Mouse (Mus musculus) limb, embryonic 12.5 days (tissue): ENCODE measurements at regions not wholly inside any gene's neighbourhood (a gene's known extent, or its start where the extent isn't known, plus 50 kb on each side); places are given as distances from the start of the nearest gene placed in this dataset.

Experiments
- ATAC-seq: fragments of 200-750 bp; cut with Nextera tagmentation; 2 replicates; pipeline ENCODE4 v1.8.0; 2017; ENCODE audit warnings: low read depth, moderate TSS enrichment; ENCODE audit not compliant: insufficient number of reproducible peaks, insufficient read depth, low FRiP score, low TSS enrichment
- H3K27ac ChIP-seq: fragments of 300-500 bp; sonication (generic); 2 replicates; pipeline ENCODE4 v1.5.1; 2016; ENCODE audit warnings: mild to moderate bottlenecking, moderate library complexity
- H3K27me3 ChIP-seq: fragments of 300-500 bp; sonication (generic); 2 replicates; pipeline ENCODE4 v1.6.1; 2016; ENCODE audit warnings: mild to moderate bottlenecking, moderate library complexity
- H3K36me3 ChIP-seq: fragments of 300-500 bp; sonication (generic); 2 replicates; pipeline ENCODE4 v1.6.1; 2016; ENCODE audit warnings: mild to moderate bottlenecking, moderate library complexity
- H3K4me1 ChIP-seq: fragments of 300-500 bp; sonication (generic); replicated peaks from 2 replicates; pipeline ENCODE4 v1.6.1; 2016
- H3K4me2 ChIP-seq: fragments of 300-500 bp; sonication (generic); 2 replicates; pipeline ENCODE4 v1.6.1; 2016; ENCODE audit warnings: mild to moderate bottlenecking, moderate library complexity
- H3K4me3 ChIP-seq: fragments of 300-500 bp; sonication (generic); replicated peaks from 2 replicates; pipeline ENCODE4 v1.5.1; 2016; ENCODE audit warnings: mild to moderate bottlenecking
- H3K9ac ChIP-seq: fragments of 300-500 bp; sonication (generic); replicated peaks from 2 replicates; pipeline ENCODE4 v1.6.1; 2016; ENCODE audit warnings: mild to moderate bottlenecking, moderate library complexity
- H3K9me3 ChIP-seq: fragments of 300-500 bp; sonication (generic); 2 replicates; pipeline ENCODE4 v1.6.1; 2016; ENCODE audit warnings: mild to moderate bottlenecking, moderate library complexity
- WGBS: fragments of 180-500 bp; shearing (Covaris S2); methylation state at CpG from one replicate; pipeline ENCODE4 v1.1.7; 2016; 5-methylcytosine and 5-hydroxymethylcytosine counted together

DNA sequence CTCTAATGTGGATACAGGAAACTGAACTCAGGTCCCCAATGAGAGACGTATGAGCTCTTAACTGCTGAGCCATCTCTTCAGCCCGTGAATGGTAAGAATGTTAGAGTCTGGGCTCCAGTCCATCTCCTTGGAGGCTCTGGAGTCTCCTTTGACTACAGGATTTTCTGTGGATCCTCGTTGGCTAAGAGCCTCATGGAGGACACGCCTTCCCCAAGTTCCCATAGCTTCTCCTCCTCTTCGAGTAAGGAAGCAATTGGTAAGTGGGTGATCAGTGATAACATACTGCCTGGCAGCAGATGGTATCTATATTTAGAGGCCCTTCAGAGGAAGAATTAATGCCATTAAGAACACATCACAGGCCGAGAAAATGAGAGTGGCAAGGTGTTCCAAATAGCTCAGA lies 164.5 kb upstream of the Castor2 start:
- Histone ChIP-seq H3K36me3 (no peaks in the 10 kb centered on the region), H3K4me1 (no peaks in the 10 kb centered on the region), H3K27me3 (no peaks in the 10 kb centered on the region), H3K4me3 (no peak overlapping the region), H3K27ac (no peak overlapping the region), H3K4me2 (no peak overlapping the region), H3K9ac (no peak overlapping the region), H3K9me3 (no peaks in the 10 kb centered on the region)
- ATAC-seq, result no peak
- 75% methylated on average over 6 of the region's 6 CpGs for WGBS

DNA sequence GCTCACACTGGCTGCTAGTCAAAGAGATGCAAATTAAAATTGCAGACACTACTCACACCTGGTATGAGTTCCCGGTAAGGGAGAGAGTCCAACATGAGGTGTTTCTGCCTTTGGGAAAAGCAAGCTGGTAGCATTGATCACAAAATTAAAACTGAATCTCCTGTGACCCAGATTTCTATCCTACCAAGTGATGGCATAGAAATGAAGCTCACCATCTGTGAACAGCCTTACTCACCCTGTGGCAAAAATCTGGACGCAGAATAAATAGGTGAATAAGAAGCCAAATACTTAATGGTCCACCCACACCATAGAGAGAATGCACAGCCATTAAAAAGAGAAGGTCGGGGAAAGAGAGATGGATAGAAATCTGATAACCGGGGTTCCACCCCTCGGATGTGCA lies 169.4 kb upstream of the Castor2 start:
- Histone ChIP-seq H3K4me3 (no peak overlapping the region), H3K27me3 (no peaks in the 10 kb centered on the region), H3K9ac (no peak overlapping the region), H3K9me3 (no peaks in the 10 kb centered on the region), H3K4me1 (no peaks in the 10 kb centered on the region), H3K4me2 (no peak overlapping the region), H3K36me3 (no peaks in the 10 kb centered on the region), H3K27ac (no peak overlapping the region)
- WGBS, result 89% methylated on average over 5 of the region's 5 CpGs
- no peak for ATAC-seq

- WGBS, result 88% methylated on average over 5 of the region's 5 CpGs
- Histone ChIP-seq H3K27ac (no peak overlapping the region), H3K36me3 (no peaks in the 10 kb centered on the region), H3K4me2 (no peak overlapping the region), H3K9me3 (no peaks in the 10 kb centered on the region; the same call in 1 of the 2 replicates), H3K9ac (no peak overlapping the region), H3K27me3 (no peaks in the 10 kb centered on the region), H3K4me1 (no peaks in the 10 kb centered on the region), H3K4me3 (no peak overlapping the region)
- no peak for ATAC-seq
Measured at GRCm38 (mm10) chr5:133927054-133927453, 172.5 kb upstream of the Castor2 start.

GRCm38 (mm10) chr5:133925184-133925900 lies 174.2 kb upstream of the Castor2 start:
- Histone ChIP-seq H3K9me3 (no peaks in the 10 kb centered on the region; the same call in 1 of the 2 replicates), H3K36me3 (no peaks in the 10 kb centered on the region), H3K9ac (no peak overlapping the region), H3K27me3 (no peaks in the 10 kb centered on the region), H3K4me1 (no peaks in the 10 kb centered on the region), H3K27ac (no peak overlapping the region), H3K4me3 (no peak overlapping the region), H3K4me2 (no peak overlapping the region)
- ATAC-seq, result no peak
- WGBS, result 22% methylated on average over 5 of the region's 5 CpGs

- Histone ChIP-seq H3K4me1 (no peaks in the 10 kb centered on the region), H3K36me3 (no peaks in the 10 kb centered on the region), H3K9ac (no peak overlapping the region), H3K4me3 (no peak overlapping the region), H3K9me3 (no peaks in the 10 kb centered on the region; the same call in 1 of the 2 replicates), H3K27ac (no peak overlapping the region), H3K4me2 (no peak overlapping the region), H3K27me3 (no peaks in the 10 kb centered on the region)
- WGBS, result 87% methylated on average over 1 of the region's 1 CpGs
- ATAC-seq, result no peak
Measured at GRCm38 (mm10) chr5:133922181-133922580, 177.3 kb upstream of the Castor2 start.

DNA sequence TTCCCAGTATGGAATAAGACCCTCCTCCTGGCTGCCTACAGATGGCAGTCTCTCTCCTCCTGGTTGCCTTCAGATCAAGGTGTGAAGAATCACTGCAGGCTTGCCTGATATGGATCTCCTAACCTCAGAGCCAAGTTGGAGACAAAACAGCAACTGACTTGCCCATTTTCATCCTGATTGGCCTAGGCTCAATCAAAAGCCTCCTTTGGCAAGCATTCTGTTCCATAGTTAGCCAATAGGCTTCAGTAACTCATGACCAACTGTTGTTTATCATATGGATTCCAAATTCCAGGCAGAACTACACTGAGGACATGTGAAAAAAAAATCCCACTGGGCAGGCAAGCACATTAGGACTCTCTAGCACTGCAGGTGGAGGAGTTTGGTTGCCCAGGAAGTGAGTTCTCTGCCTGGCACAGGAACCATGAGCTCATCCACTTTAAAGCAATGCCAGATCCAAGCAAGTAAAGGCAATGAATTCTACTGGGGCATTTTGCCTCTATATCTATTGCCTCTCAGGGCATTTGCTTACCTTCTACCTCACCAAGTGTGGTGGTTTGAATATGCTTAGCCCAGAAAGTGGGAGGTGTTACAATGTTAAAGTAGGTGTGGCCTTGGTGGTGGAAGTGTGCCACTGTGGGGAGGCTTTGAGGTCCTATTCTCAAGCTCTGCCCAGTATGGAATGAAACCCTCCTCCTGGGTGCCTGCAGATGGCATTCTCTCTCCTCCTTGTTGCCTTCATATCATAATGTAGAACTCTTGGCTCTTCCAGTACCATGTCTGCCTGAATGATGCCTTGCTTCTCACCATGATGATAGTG lies 183.6 kb upstream of the Castor2 start:
- Histone ChIP-seq H3K4me1 (0 out of 2 replicates have a peak, but pooled peaks cover 3% of the 10 kb centered on the region), H3K9ac (no peak overlapping the region), H3K4me2 (no peak overlapping the region), H3K27ac (no peak overlapping the region), H3K27me3 (no peaks in the 10 kb centered on the region), H3K36me3 (no peaks in the 10 kb centered on the region), H3K4me3 (no peak overlapping the region), H3K9me3 (no peaks in the 10 kb centered on the region)
- ATAC-seq, result no peak

DNA sequence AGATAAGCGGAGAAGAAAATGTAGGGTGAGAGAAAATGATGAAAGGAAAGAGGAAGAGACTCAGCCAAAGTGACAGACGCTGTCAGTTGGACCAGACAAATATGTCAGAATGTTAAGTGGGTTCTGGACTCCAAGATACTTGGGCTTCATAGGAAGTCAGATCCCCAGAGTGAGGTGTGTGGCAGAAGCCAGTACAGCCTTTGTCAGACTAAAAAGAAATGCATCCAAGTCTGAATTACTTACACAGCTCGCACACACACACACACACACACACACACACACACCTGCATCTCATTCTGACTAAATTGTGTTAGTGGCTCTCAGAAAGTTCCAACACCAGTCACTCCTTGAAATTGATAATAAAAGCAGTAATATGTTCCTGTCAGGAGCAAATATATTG lies 192.1 kb upstream of the Castor2 start:
- H3K4me1 ChIP-seq, result no peaks in the 10 kb centered on the region
- 84% methylated on average over 3 of the region's 3 CpGs for WGBS

DNA sequence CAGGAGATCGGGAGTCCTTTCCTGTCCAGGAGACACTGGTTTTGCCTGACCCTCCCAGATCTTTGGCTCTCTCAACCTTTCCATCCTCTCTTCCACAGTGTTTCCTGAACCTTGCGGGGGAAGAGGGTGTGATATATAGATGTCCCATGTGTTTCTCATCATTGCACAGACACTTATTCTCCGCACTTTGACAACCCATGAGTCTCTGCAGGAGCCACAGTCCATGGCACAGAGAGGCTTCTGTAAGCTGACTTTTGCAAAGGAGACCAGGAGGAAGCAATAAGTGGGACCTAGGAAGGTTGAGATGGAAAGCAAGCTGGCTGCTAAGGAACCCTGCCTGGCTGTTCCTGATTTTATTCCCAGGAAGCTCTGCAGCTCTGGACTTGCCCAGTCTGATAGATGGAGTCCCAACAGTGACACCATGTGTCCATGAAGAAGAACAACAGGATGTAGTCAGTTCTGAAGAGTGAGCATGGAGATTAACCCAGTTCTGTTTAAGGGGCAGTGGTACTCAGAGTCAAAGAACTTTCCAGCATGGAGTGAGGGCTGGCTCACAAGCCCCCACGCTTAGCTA lies 201.4 kb upstream of the Castor2 start:
- H3K27ac ChIP-seq, result no peak overlapping the region
- H3K4me1 ChIP-seq, result peaks cover 13% of the 10 kb centered on the region
- ATAC-seq, result no peak
- no peaks in the 10 kb centered on the region for H3K36me3 ChIP-seq
- WGBS, result 49% methylated on average over 4 of the region's 4 CpGs
- no peak overlapping the region for H3K4me2 ChIP-seq
- H3K9ac ChIP-seq, result no peak overlapping the region
- 0 out of 2 replicates have a peak, but pooled peaks cover 5% of the 10 kb centered on the region for H3K9me3 ChIP-seq
- H3K4me3 ChIP-seq, result no peak overlapping the region
- no peaks in the 10 kb centered on the region for H3K27me3 ChIP-seq

More for the DNA sequence above, 192.1 kb upstream of the Castor2 start:
- H3K9me3 ChIP-seq, result peaks cover 9% of the 10 kb centered on the region
- no peak for ATAC-seq
- H3K9ac ChIP-seq, result no peak overlapping the region
- H3K36me3 ChIP-seq, result no peaks in the 10 kb centered on the region
- no peak overlapping the region for H3K27ac ChIP-seq
- no peaks in the 10 kb centered on the region for H3K27me3 ChIP-seq
- no peak overlapping the region for H3K4me2 ChIP-seq
- H3K4me3 ChIP-seq, result no peak overlapping the region

- no peak overlapping the region for H3K4me2 ChIP-seq
- H3K27ac ChIP-seq, result no peak overlapping the region
- no peaks in the 10 kb centered on the region for H3K9me3 ChIP-seq
- H3K4me1 ChIP-seq, result peaks cover 4% of the 10 kb centered on the region; the same call in 1 of the 2 replicates
- H3K27me3 ChIP-seq, result 0 out of 2 replicates have a peak, but pooled peaks cover 3% of the 10 kb centered on the region
- WGBS, result 80% methylated on average over 3 of the region's 3 CpGs
- no peak overlapping the region for H3K4me3 ChIP-seq
- ATAC-seq, result no peak
- H3K9ac ChIP-seq, result no peak overlapping the region
- no peaks in the 10 kb centered on the region for H3K36me3 ChIP-seq
Measured at GRCm38 (mm10) chr5:133890728-133891127, 208.8 kb upstream of the Castor2 start.

DNA sequence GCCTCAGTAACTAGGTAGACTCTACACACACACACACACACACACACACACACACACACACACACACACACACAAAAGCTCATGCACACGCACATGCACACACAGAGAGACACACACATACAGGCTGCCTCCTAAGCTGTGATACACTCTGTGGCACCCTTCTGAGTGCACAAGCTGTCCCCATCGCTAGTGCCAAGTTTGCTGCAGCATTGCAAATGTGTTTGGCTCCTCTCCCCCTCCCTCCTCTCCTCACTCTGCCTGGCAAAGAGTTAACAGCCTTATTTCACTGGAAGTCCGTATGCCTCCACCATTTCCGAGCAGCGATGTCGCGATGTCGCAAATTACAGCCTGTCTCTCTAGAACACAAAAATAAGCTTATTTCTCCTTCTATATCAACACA lies 209.7 kb upstream of the Castor2 start:
- no peak for ATAC-seq
- no peak overlapping the region for H3K4me3 ChIP-seq
- H3K36me3 ChIP-seq, result no peaks in the 10 kb centered on the region
- H3K9ac ChIP-seq, result no peak overlapping the region
- 73% methylated on average over 8 of the region's 8 CpGs for WGBS
- 0 out of 2 replicates have a peak, but pooled peaks cover 3% of the 10 kb centered on the region for H3K27me3 ChIP-seq
- H3K4me1 ChIP-seq, result peaks cover 10% of the 10 kb centered on the region
- H3K4me2 ChIP-seq, result no peak overlapping the region
- no peak overlapping the region for H3K27ac ChIP-seq
- H3K9me3 ChIP-seq, result no peaks in the 10 kb centered on the region

DNA sequence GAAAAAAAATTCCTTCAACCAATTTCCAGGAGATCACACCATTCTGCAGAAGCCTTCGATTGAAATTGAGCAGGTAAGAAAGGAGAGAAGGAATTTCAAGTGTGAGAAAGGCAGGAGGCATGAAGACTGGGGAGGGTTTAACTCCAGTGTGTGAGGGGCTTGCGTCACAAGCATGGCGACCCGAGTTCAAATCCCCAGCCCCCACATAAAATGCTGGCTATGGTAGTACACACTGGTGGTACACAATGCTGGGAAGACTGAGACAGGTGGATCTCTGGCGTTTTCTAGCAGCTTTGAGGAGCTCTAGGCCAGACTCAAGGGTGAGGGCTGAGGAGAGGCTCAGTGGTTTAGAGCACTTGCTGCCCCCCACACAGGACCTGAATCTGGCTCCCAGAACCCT lies 214.0 kb upstream of the Castor2 start:
- H3K27me3 ChIP-seq, result 0 out of 2 replicates have a peak, but pooled peaks cover 3% of the 10 kb centered on the region
- H3K9ac ChIP-seq, result no peak overlapping the region
- no peaks in the 10 kb centered on the region for H3K9me3 ChIP-seq
- H3K4me3 ChIP-seq, result no peak overlapping the region
- peak overlapping the region; percentile 86 for H3K27ac ChIP-seq
- WGBS, result 69% methylated on average over 5 of the region's 5 CpGs
- H3K4me2 ChIP-seq, result 0 out of 2 replicates have a peak overlapping the region, but pooled peaks have one; percentile 0
- no peaks in the 10 kb centered on the region for H3K36me3 ChIP-seq
- ATAC-seq, result no peak
- peaks cover 14% of the 10 kb centered on the region for H3K4me1 ChIP-seq
